Mouse (Mus musculus): ENCODE measurements around the gene Gpatch3. TPM values are rescaled to one million over a fixed set of nuclear protein-coding genes. Genes with fewer than 3 reads are reported as not detected.

Gene Gpatch3
- polyA plus RNA-seq, 1 experiment from 2014 or later, result 7.7 TPM

- Histone ChIP-seq H3K4me2 (no peak overlapping the region), H3K27ac (no peak overlapping the region), H3K4me3 (no peak overlapping the region), H3K9ac (no peak overlapping the region), H3K36me3 (ENCODE audit: poor library complexity, severe bottlenecking) (peaks cover 13% of the 10 kb centered on the region), H3K27me3 (peaks cover 29% of the 10 kb centered on the region), H3K4me1 (peaks cover 13% of the 10 kb centered on the region), H3K9me3 (replicated peaks) (no peaks in the 10 kb centered on the region)
- 87% methylated on average over 6 of the region's 6 CpGs for WGBS
- ATAC-seq, result no peak
Observed at GRCm38 (mm10) chr4:133596084-133596483, 21.5 kb downstream of the Gpatch3 start.

- H3K4me2 ChIP-seq, result no peak overlapping the region
- H3K9ac ChIP-seq, result no peak overlapping the region
- ATAC-seq, result no peak
Observed at GRCm38 (mm10) chr4:133598616-133599015, 24.1 kb downstream of the Gpatch3 start.

GRCm38 (mm10) chr4:133599116-133599515 is 24.6 kb downstream of the Gpatch3 start:
- no peaks in the 10 kb centered on the region for H3K9me3 ChIP-seq (replicated peaks)
- no peak overlapping the region for H3K27ac ChIP-seq
- H3K36me3 ChIP-seq (ENCODE audit: poor library complexity, severe bottlenecking), result peaks cover 10% of the 10 kb centered on the region
- 26% methylated on average over 7 of the region's 7 CpGs for WGBS
- peaks cover 47% of the 10 kb centered on the region for H3K27me3 ChIP-seq
- peak overlapping the region; percentile 58 for H3K9ac ChIP-seq
- H3K4me3 ChIP-seq, result peak overlapping the region; percentile 46
- no peak for ATAC-seq
- H3K4me2 ChIP-seq, result peak overlapping the region; percentile 69
- H3K4me1 ChIP-seq, result peaks cover 13% of the 10 kb centered on the region

More at GRCm38 (mm10) chr4:133598616-133599015, 24.1 kb downstream of the Gpatch3 start:
- H3K9me3 ChIP-seq (replicated peaks), result no peaks in the 10 kb centered on the region
- peaks cover 13% of the 10 kb centered on the region for H3K4me1 ChIP-seq
- H3K27ac ChIP-seq, result no peak overlapping the region
- WGBS, result 49% methylated on average over 4 of the region's 4 CpGs
- H3K4me3 ChIP-seq, result no peak overlapping the region
- peaks cover 5% of the 10 kb centered on the region for H3K36me3 ChIP-seq (ENCODE audit: poor library complexity, severe bottlenecking)
- H3K27me3 ChIP-seq, result peaks cover 47% of the 10 kb centered on the region

GRCm38 (mm10) chr4:133599571-133600073 is 25.1 kb downstream of the Gpatch3 start:
- peak; percentile 94 for ATAC-seq
- H3K27ac ChIP-seq, result no peak overlapping the region
- peak overlapping the region; percentile 46 for H3K4me3 ChIP-seq
- H3K4me2 ChIP-seq, result peak overlapping the region; percentile 69
- H3K27me3 ChIP-seq, result peaks cover 47% of the 10 kb centered on the region
- H3K4me1 ChIP-seq, result peaks cover 13% of the 10 kb centered on the region
- under 1% methylated on average over 47 of the region's 50 CpGs for WGBS
- peaks cover 13% of the 10 kb centered on the region for H3K36me3 ChIP-seq (ENCODE audit: poor library complexity, severe bottlenecking)
- no peaks in the 10 kb centered on the region for H3K9me3 ChIP-seq (replicated peaks)
- peak overlapping the region; percentile 58 for H3K9ac ChIP-seq

GRCm38 (mm10) chr4:133600306-133600705 is 25.8 kb downstream of the Gpatch3 start:
- Histone ChIP-seq H3K9me3 (replicated peaks) (no peaks in the 10 kb centered on the region), H3K27ac (no peak overlapping the region), H3K36me3 (ENCODE audit: poor library complexity, severe bottlenecking) (peaks cover 18% of the 10 kb centered on the region), H3K4me3 (peak overlapping the region; percentile 46), H3K4me2 (peak overlapping the region; percentile 69), H3K27me3 (peaks cover 47% of the 10 kb centered on the region), H3K4me1 (peaks cover 13% of the 10 kb centered on the region), H3K9ac (no peak overlapping the region)
- peak; percentile 6; the same call in 1 of the 2 replicates for ATAC-seq
- WGBS, result 19% methylated on average over 9 of the region's 9 CpGs

- H3K4me3 ChIP-seq, result no peak within 1 kb of the TSS
- ATAC-seq, result no peak
- peaks cover 47% of the 10 kb centered on the region for H3K27me3 ChIP-seq
- no peaks in the 10 kb centered on the region for H3K9me3 ChIP-seq (replicated peaks)
- WGBS, result 3% methylated on average over 16 of the region's 16 CpGs
- no peak within 1 kb of the TSS for H3K9ac ChIP-seq
- H3K4me1 ChIP-seq, result peaks cover 13% of the 10 kb centered on the region
- H3K4me2 ChIP-seq, result peak within 1 kb of the TSS; percentile 12; the same call in 1 of the 2 replicates
- H3K27ac ChIP-seq, result no peak within 1 kb of the TSS
- peaks cover 33% of the 10 kb centered on the region for H3K36me3 ChIP-seq (ENCODE audit: poor library complexity, severe bottlenecking)
Observed at GRCm38 (mm10) chr4:133601721-133602218, 27.2 kb downstream of the Gpatch3 start, which contains the start of gene Sfn. TSS of gene Sfn (minus strand) at chr4:133602168.

GRCm38 (mm10) chr4:133603056-133603455 is 28.5 kb downstream of the Gpatch3 start:
- no peak overlapping the region for H3K27ac ChIP-seq
- no peaks in the 10 kb centered on the region for H3K9me3 ChIP-seq (replicated peaks)
- 93% methylated on average over 5 of the region's 5 CpGs for WGBS
- peaks cover 13% of the 10 kb centered on the region for H3K4me1 ChIP-seq
- H3K36me3 ChIP-seq (ENCODE audit: poor library complexity, severe bottlenecking), result peaks cover 46% of the 10 kb centered on the region
- H3K4me3 ChIP-seq, result no peak overlapping the region
- H3K4me2 ChIP-seq, result no peak overlapping the region
- no peak for ATAC-seq
- peaks cover 47% of the 10 kb centered on the region for H3K27me3 ChIP-seq
- H3K9ac ChIP-seq, result no peak overlapping the region

- no peak overlapping the region for H3K27ac ChIP-seq
- H3K36me3 ChIP-seq (ENCODE audit: poor library complexity, severe bottlenecking), result peaks cover 55% of the 10 kb centered on the region
- no peak for ATAC-seq
- no peak overlapping the region for H3K9ac ChIP-seq
- no peaks in the 10 kb centered on the region for H3K9me3 ChIP-seq (replicated peaks)
- peaks cover 12% of the 10 kb centered on the region for H3K4me1 ChIP-seq
- H3K27me3 ChIP-seq, result peaks cover 36% of the 10 kb centered on the region
- 94% methylated on average over 7 of the region's 7 CpGs for WGBS
- H3K4me2 ChIP-seq, result no peak overlapping the region
- H3K4me3 ChIP-seq, result no peak overlapping the region
Observed at GRCm38 (mm10) chr4:133604175-133604574, 29.6 kb downstream of the Gpatch3 start.

GRCm38 (mm10) chr4:133604856-133605255 is 30.3 kb downstream of the Gpatch3 start:
- Histone ChIP-seq H3K4me3 (no peak overlapping the region), H3K27me3 (peaks cover 29% of the 10 kb centered on the region), H3K27ac (no peak overlapping the region), H3K36me3 (ENCODE audit: poor library complexity, severe bottlenecking) (peaks cover 55% of the 10 kb centered on the region), H3K9me3 (replicated peaks) (no peaks in the 10 kb centered on the region), H3K4me1 (peaks cover 5% of the 10 kb centered on the region), H3K9ac (no peak overlapping the region), H3K4me2 (no peak overlapping the region)
- no peak for ATAC-seq
- 67% methylated on average over 6 of the region's 6 CpGs for WGBS

- H3K4me3 ChIP-seq, result no peak overlapping the region
- H3K9ac ChIP-seq, result no peak overlapping the region
- peaks cover 24% of the 10 kb centered on the region for H3K27me3 ChIP-seq
- 71% methylated on average over 9 of the region's 9 CpGs for WGBS
- no peaks in the 10 kb centered on the region; the same call in 1 of the 2 replicates for H3K4me1 ChIP-seq
- H3K36me3 ChIP-seq (ENCODE audit: poor library complexity, severe bottlenecking), result peaks cover 58% of the 10 kb centered on the region
- H3K9me3 ChIP-seq (replicated peaks), result no peaks in the 10 kb centered on the region
- ATAC-seq, result no peak
- no peak overlapping the region for H3K4me2 ChIP-seq
- H3K27ac ChIP-seq, result no peak overlapping the region
Observed at GRCm38 (mm10) chr4:133605330-133605729, 30.8 kb downstream of the Gpatch3 start.

- ATAC-seq, result no peak
- WGBS, result 78% methylated on average over 10 of the region's 10 CpGs
- Histone ChIP-seq H3K9ac (no peak overlapping the region), H3K27ac (no peak overlapping the region), H3K4me2 (no peak overlapping the region), H3K36me3 (ENCODE audit: poor library complexity, severe bottlenecking) (peaks cover 74% of the 10 kb centered on the region), H3K27me3 (peaks cover 6% of the 10 kb centered on the region), H3K9me3 (replicated peaks) (no peaks in the 10 kb centered on the region), H3K4me1 (no peaks in the 10 kb centered on the region), H3K4me3 (no peak overlapping the region)
Observed at GRCm38 (mm10) chr4:133607284-133607683, 32.7 kb downstream of the Gpatch3 start.

- Histone ChIP-seq H3K27ac (no peak overlapping the region), H3K4me2 (no peak overlapping the region), H3K4me3 (no peak overlapping the region), H3K9ac (no peak overlapping the region), H3K27me3 (no peaks in the 10 kb centered on the region), H3K4me1 (no peaks in the 10 kb centered on the region), H3K9me3 (replicated peaks) (no peaks in the 10 kb centered on the region), H3K36me3 (ENCODE audit: poor library complexity, severe bottlenecking) (peaks cover 86% of the 10 kb centered on the region)
- WGBS, result 20% methylated on average over 6 of the region's 6 CpGs
- no peak for ATAC-seq
Observed at GRCm38 (mm10) chr4:133609719-133610118, 35.2 kb downstream of the Gpatch3 start.

GRCm38 (mm10) chr4:133611815-133612214 is 37.3 kb downstream of the Gpatch3 start:
- H3K36me3 ChIP-seq (ENCODE audit: poor library complexity, severe bottlenecking), result peaks cover 79% of the 10 kb centered on the region
- 98% methylated on average over 5 of the region's 5 CpGs for WGBS
- no peak overlapping the region for H3K4me2 ChIP-seq
- no peaks in the 10 kb centered on the region for H3K27me3 ChIP-seq
- no peak overlapping the region for H3K9ac ChIP-seq
- H3K4me3 ChIP-seq, result no peak overlapping the region
- no peaks in the 10 kb centered on the region for H3K4me1 ChIP-seq
- no peak for ATAC-seq
- no peak overlapping the region for H3K27ac ChIP-seq
- no peaks in the 10 kb centered on the region for H3K9me3 ChIP-seq (replicated peaks)

Measured in forebrain, embryonic 13.5 days (tissue).